Mouse (Mus musculus) brain, embryonic 14.5 days (tissue): Measurements from ENCODE around the gene Pif1.

Experiments used
- CTCF ChIP-seq: fragments of 200-500 bp; IDR thresholded peaks from 2 replicates; pipeline ENCODE4 v1.5.1; 2012; ENCODE audit warnings: inconsistent platforms, mild to moderate bottlenecking, moderate library complexity, borderline replicate concordance; ENCODE audit not compliant: insufficient read depth, insufficient read length; ENCODE audit errors: extremely low read depth
- POLR2A ChIP-seq: fragments of 200-500 bp; IDR thresholded peaks from 2 replicates; pipeline ENCODE4 v1.6.1; 2012; ENCODE audit warnings: mild to moderate bottlenecking, inconsistent platforms, borderline replicate concordance; ENCODE audit not compliant: poor library complexity, insufficient read depth, insufficient read length, severe bottlenecking; ENCODE audit errors: extremely low read depth

GRCm38 (mm10) chr9:65586406-65587269 is at the start of gene Pif1:
- TF ChIP-seq CTCF: no peak
- no peak for TF ChIP-seq POLR2A
